Mouse (Mus musculus): Measurements from ENCODE around the gene Vstm2a. TPM values are rescaled to one million over a fixed set of nuclear protein-coding genes. Genes with fewer than 3 reads are reported as not detected.

Vstm2a gene
- total RNA-seq, 2 experiments from 2014 or later, result not detected

- no peak for ATAC-seq (replicated peaks; ENCODE audit: poor library complexity)
These were observed 182.2 kb downstream of the Vstm2a start for GRCm38 (mm10) chr11:16439548-16440251.

All from megakaryocyte progenitor cell, adult 5-6 weeks (primary cell).